Comparison of ENCODE assay signal across 8 mouse cellular contexts in the genomic region with DNA sequence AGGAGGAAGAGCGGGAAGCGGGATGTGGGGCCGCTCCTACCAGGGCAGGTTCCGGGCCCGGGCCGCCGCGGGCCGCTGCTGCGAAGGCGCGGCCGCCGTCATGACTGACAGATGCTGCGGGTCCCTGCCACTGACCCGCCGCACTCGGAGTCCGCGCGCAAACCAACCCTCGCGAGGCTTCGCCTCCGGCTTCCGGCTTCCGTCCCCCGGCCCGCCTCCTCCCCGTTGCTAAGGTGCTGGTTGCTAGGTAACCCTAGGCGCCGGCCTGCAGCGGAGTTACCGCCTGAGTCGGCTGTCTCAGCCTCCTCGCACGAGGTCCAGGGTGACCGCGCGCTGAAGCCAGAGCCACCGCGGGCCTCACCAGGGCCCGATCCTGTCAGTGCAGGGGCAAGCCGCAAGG. TPM values are rescaled to one million over a fixed set of nuclear protein-coding genes. Genes with fewer than 3 reads are reported as not detected.
DNase-seq lines count a peak whose midpoint lies in the region; ATAC-seq and TF ChIP-seq lines count a peak whose summit lies in the region.

Gene Rfc5 (minus strand): TSS at position 171 of the 400 bp plus-strand sequence.

- TF ChIP-seq POLR2A in ES-Bruce4 (IDR thresholded peaks at IDR 0.05; ENCODE audit: insufficient read depth, low read length) = peak; percentile 39

- peak; percentile 96 for ATAC-seq in cerebellum, adult (ENCODE audit: insufficient number of reproducible peaks, low FRiP score, low TSS enrichment)
- ATAC-seq in forebrain, embryonic 14.5 days = peak; percentile 98
- ATAC-seq in neural tube, embryonic 15.5 days (ENCODE audit: low FRiP score) = peak; percentile 96

- under 1% methylated on average over 44 of the region's 44 CpGs for WGBS in forebrain, embryonic 14.5 days
- 2% methylated on average over 44 of the region's 44 CpGs for WGBS in neural tube, embryonic 15.5 days

- intact Hi-C loops in heart, postnatal 14 days (cut with DNase I) = loop anchor here (5.0 kb wide), 1 partner anchor 72 kb away; the partner anchor contains the start of gene Vsig10

- peak; percentile 98 for DNase-seq in forebrain, embryonic 14.5 days (ENCODE audit: low spot score)
- peak; percentile 96 to 98 for DNase-seq in heart, postnatal 14 days
- peak; percentile 92 for DNase-seq in layer of hippocampus, adult 11-12 months (ENCODE audit: low spot score)
- peak; percentile 94 to 97 for DNase-seq in lung, adult 18-20 months
- DNase-seq in testis, postnatal 14 days (ENCODE audit: low spot score) = peak; percentile 96

- TF ChIP-seq CTCF in ES-Bruce4 (IDR thresholded peaks at IDR 0.05; ENCODE audit: low read depth, low read length) = no peak

- peaks cover 31% of the 10 kb centered on the region for H3K9me3 ChIP-seq in ES-Bruce4 (replicated peaks; ENCODE audit: control insufficient read depth, insufficient read depth, low read length, poor library complexity, severe bottlenecking)
- no peaks in the 10 kb centered on the region for H3K9me3 ChIP-seq in forebrain, embryonic 14.5 days (replicated peaks; ENCODE audit: control insufficient read depth, low read length)
- H3K9me3 ChIP-seq in neural tube, embryonic 15.5 days (replicated peaks) = no peaks in the 10 kb centered on the region

- H3K4me2 ChIP-seq in forebrain, embryonic 14.5 days (ENCODE audit: low read length) = peak within 1 kb of the TSS; percentile 75
- peak within 1 kb of the TSS; percentile 90 for H3K4me2 ChIP-seq in neural tube, embryonic 15.5 days

- peak within 1 kb of the TSS; percentile 96 for H3K4me3 ChIP-seq in ES-Bruce4 (ENCODE audit: low read depth, low read length)
- peak within 1 kb of the TSS; percentile 76 for H3K4me3 ChIP-seq in forebrain, embryonic 14.5 days (ENCODE audit: low read depth, low read length)
- peak within 1 kb of the TSS; percentile 80 for H3K4me3 ChIP-seq in neural tube, embryonic 15.5 days (replicated peaks)

- 0 out of 2 replicates have a peak, but pooled peaks have one; percentile 37 for TF ChIP-seq EP300 in ES-Bruce4 (IDR thresholded peaks at IDR 0.05; ENCODE audit: insufficient read depth, low read depth, low read length)

- peaks cover 34% of the 10 kb centered on the region for H3K36me3 ChIP-seq in ES-Bruce4 (ENCODE audit: control insufficient read depth, insufficient read depth, low read length, poor library complexity, severe bottlenecking)
- peaks cover 17% of the 10 kb centered on the region for H3K36me3 ChIP-seq in forebrain, embryonic 14.5 days (ENCODE audit: control insufficient read depth, insufficient read depth, low read length)
- peaks cover 16% of the 10 kb centered on the region for H3K36me3 ChIP-seq in neural tube, embryonic 15.5 days

- H3K9ac ChIP-seq in ES-Bruce4 (ENCODE audit: low read depth, poor library complexity, severe bottlenecking) = peak within 1 kb of the TSS; percentile 89
- H3K9ac ChIP-seq in forebrain, embryonic 14.5 days (ENCODE audit: low read length) = peak within 1 kb of the TSS; percentile 89
- H3K9ac ChIP-seq in neural tube, embryonic 15.5 days (replicated peaks) = peak within 1 kb of the TSS; percentile 88

- peak within 1 kb of the TSS; percentile 34 for H3K27ac ChIP-seq in ES-Bruce4 (ENCODE audit: insufficient read depth, low read length)
- H3K27ac ChIP-seq in forebrain, embryonic 14.5 days (ENCODE audit: low read depth, low read length) = peak within 1 kb of the TSS; percentile 61
- H3K27ac ChIP-seq in neural tube, embryonic 15.5 days (replicated peaks) = peak within 1 kb of the TSS; percentile 63

- H3K27me3 ChIP-seq in ES-Bruce4 (ENCODE audit: control insufficient read depth, insufficient read depth, low read length, poor library complexity, severe bottlenecking) = no peaks in the 10 kb centered on the region
- no peaks in the 10 kb centered on the region for H3K27me3 ChIP-seq in forebrain, embryonic 14.5 days (replicated peaks; ENCODE audit: control insufficient read depth, insufficient read depth, low read length)
- no peaks in the 10 kb centered on the region for H3K27me3 ChIP-seq in neural tube, embryonic 15.5 days (replicated peaks)

- no peaks in the 10 kb centered on the region for H3K4me1 ChIP-seq in ES-Bruce4 (ENCODE audit: control insufficient read depth, insufficient read depth, low read length)
- H3K4me1 ChIP-seq in forebrain, embryonic 14.5 days (ENCODE audit: control insufficient read depth, insufficient read depth, low read length) = 0 out of 2 replicates have a peak, but pooled peaks cover 4% of the 10 kb centered on the region
- H3K4me1 ChIP-seq in neural tube, embryonic 15.5 days = peaks cover 11% of the 10 kb centered on the region

RNA-seq across cellular contexts. Expression of gene Rfc5, which starts in this region (rescaled TPM):
- polyA plus RNA-seq in ES-Bruce4 (2011; ENCODE audit: insufficient read depth, insufficient read length, low read depth, missing spikeins) = 146 and 158 TPM in 2 replicates
- 47.6 and 54.7 TPM in 2 replicates for polyA plus RNA-seq in forebrain, embryonic 14.5 days (2014; fragmentation: Nextera tagmentation; extraction: Ambion mirVana)
- total RNA-seq in heart, postnatal 14 days (2021) = 1 to 10 TPM; 5.5 to 7.0 TPM
- 24.8 and 41.8 TPM in 2 replicates for polyA plus RNA-seq in neural tube, embryonic 15.5 days (2015; fragmentation: Nextera tagmentation; extraction: Ambion mirVana)

Comparison
In these comparisons a context has a peak if more than half of its experiments do, and no peak if none do; other contexts are left out.
1. Peak in every context shown above with its lines: DNase-seq, ATAC-seq, H3K4me3 ChIP-seq and H3K27ac ChIP-seq.